Mouse (Mus musculus): ENCODE results near the gene Prlr. TPM values are rescaled to one million over a fixed set of nuclear protein-coding genes. Genes with fewer than 3 reads are reported as not detected.

Gene Prlr
- polyA plus RNA-seq, 1 experiment from 2014 or later = 5.4 TPM

DNA sequence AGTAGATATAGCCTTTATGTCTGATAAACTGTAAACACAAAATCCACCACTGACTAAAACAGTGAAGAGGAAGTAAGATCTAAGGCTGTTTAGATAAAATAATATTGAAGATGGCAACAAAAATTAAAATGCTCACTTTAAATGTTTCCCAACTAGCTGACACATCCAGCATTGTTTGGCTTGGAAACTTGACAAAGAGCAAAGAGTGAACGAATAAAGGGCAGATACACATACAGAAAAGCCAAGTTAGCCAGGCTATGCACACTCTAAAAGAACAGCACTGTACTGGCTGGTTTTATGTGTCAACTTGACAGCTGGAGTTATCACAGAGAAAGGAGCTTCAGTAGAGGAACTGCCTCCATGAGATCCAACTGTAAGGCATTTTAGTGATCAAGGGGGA lies 121.0 kb downstream of the Prlr start:
- H3K9me3 ChIP-seq (ENCODE audit: low read length) = no peaks in the 10 kb centered on the region
- H3K27me3 ChIP-seq (ENCODE audit: insufficient read depth, low read length) = no peaks in the 10 kb centered on the region
- WGBS = 58% methylated on average over 1 of the region's 1 CpGs
- no peaks in the 10 kb centered on the region for H3K36me3 ChIP-seq (ENCODE audit: insufficient read depth, low read length)
- ATAC-seq (ENCODE audit: low FRiP score, low TSS enrichment) = no peak
- H3K27ac ChIP-seq (ENCODE audit: low read length) = no peak overlapping the region
- no peaks in the 10 kb centered on the region for H3K4me1 ChIP-seq (ENCODE audit: insufficient read depth, low read length)
- no peak overlapping the region for H3K4me2 ChIP-seq (replicated peaks; ENCODE audit: low read depth, low read length)
- H3K4me3 ChIP-seq (ENCODE audit: low read length) = no peak overlapping the region
- H3K9ac ChIP-seq (replicated peaks; ENCODE audit: low read length) = no peak overlapping the region

DNA sequence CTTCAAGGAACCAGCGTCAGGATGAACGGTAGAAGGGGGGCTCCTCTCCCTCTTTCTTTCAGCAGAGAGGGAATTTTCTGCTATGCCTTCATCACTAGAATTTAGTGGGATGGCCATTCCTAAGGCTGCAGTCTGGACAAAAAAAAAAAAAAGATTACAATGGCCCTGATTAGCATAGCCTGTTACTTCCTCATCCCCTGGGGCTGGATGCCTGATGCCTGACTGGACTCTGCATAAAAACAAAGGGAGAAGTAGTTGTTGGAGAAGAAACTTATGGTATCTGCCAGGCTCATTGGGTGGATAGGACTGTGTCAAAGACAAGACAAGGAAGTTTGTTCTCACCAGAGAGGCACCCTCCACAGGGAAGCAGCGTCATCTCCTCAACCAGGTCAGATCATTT lies 122.4 kb downstream of the Prlr start:
- no peak overlapping the region for H3K9ac ChIP-seq (replicated peaks; ENCODE audit: low read length)
- no peak overlapping the region for H3K27ac ChIP-seq (ENCODE audit: low read length)
- H3K27me3 ChIP-seq (ENCODE audit: insufficient read depth, low read length) = no peaks in the 10 kb centered on the region
- ATAC-seq (ENCODE audit: low FRiP score, low TSS enrichment) = no peak
- H3K4me3 ChIP-seq (ENCODE audit: low read length) = no peak overlapping the region
- no peaks in the 10 kb centered on the region for H3K36me3 ChIP-seq (ENCODE audit: insufficient read depth, low read length)
- WGBS = 87% methylated on average over 3 of the region's 3 CpGs
- H3K9me3 ChIP-seq (ENCODE audit: low read length) = no peaks in the 10 kb centered on the region
- H3K4me1 ChIP-seq (ENCODE audit: insufficient read depth, low read length) = no peaks in the 10 kb centered on the region
- H3K4me2 ChIP-seq (replicated peaks; ENCODE audit: low read depth, low read length) = no peak overlapping the region

DNA sequence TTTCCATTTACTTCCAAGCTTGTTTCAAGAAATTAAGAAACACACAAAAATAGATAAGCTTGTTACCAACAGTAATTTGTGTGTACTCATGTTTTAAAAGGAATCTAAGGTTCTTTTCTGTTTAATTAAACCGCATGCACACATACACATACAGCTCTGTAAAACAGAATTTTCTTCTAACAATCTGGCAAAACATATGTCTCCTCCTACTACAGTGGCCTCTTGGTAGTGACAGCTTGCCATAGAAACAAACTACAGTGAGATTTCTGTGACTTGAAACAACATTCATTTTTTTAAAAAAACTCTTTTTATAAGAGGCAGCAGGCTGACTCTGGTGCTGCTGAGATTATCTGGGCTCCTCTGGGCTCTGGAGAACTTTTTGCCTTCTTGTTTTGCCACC lies 129.4 kb downstream of the Prlr start:
- WGBS = 97% methylated on average over 1 of the region's 1 CpGs
- H3K27me3 ChIP-seq (ENCODE audit: insufficient read depth, low read length) = no peaks in the 10 kb centered on the region
- H3K4me2 ChIP-seq (replicated peaks; ENCODE audit: low read depth, low read length) = no peak overlapping the region
- no peaks in the 10 kb centered on the region for H3K4me1 ChIP-seq (ENCODE audit: insufficient read depth, low read length)
- H3K9me3 ChIP-seq (ENCODE audit: low read length) = no peaks in the 10 kb centered on the region
- H3K36me3 ChIP-seq (ENCODE audit: insufficient read depth, low read length) = no peaks in the 10 kb centered on the region
- no peak overlapping the region for H3K9ac ChIP-seq (replicated peaks; ENCODE audit: low read length)
- H3K4me3 ChIP-seq (ENCODE audit: low read length) = no peak overlapping the region
- no peak for ATAC-seq (ENCODE audit: low FRiP score, low TSS enrichment)
- H3K27ac ChIP-seq (ENCODE audit: low read length) = no peak overlapping the region

DNA sequence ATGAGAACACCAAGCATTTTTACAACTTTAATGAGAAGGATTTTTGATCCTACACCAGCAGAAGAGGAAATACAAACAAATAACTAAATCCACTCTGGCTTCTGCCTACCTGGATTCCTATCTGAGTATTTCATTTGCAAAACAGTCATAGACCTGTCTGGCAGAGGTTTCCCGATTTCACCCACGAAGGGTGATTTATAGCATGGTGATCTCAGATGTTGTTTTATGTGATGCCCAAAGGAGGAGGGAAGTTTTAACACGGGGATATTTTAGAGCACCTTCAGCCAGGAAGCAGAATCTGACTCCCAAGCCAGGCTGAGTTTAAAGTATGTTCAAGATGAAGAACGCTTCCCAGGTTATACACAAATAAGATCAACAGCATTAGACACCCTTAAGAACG lies 134.8 kb downstream of the Prlr start:
- H3K4me1 ChIP-seq (ENCODE audit: insufficient read depth, low read length) = no peaks in the 10 kb centered on the region
- ATAC-seq (ENCODE audit: low FRiP score, low TSS enrichment) = no peak
- H3K36me3 ChIP-seq (ENCODE audit: insufficient read depth, low read length) = no peaks in the 10 kb centered on the region
- H3K9me3 ChIP-seq (ENCODE audit: low read length) = no peaks in the 10 kb centered on the region
- H3K27ac ChIP-seq (ENCODE audit: low read length) = no peak overlapping the region
- H3K4me3 ChIP-seq (ENCODE audit: low read length) = no peak overlapping the region
- no peaks in the 10 kb centered on the region for H3K27me3 ChIP-seq (ENCODE audit: insufficient read depth, low read length)
- no peak overlapping the region for H3K4me2 ChIP-seq (replicated peaks; ENCODE audit: low read depth, low read length)
- WGBS = 28% methylated on average over 5 of the region's 5 CpGs
- H3K9ac ChIP-seq (replicated peaks; ENCODE audit: low read length) = no peak overlapping the region

DNA sequence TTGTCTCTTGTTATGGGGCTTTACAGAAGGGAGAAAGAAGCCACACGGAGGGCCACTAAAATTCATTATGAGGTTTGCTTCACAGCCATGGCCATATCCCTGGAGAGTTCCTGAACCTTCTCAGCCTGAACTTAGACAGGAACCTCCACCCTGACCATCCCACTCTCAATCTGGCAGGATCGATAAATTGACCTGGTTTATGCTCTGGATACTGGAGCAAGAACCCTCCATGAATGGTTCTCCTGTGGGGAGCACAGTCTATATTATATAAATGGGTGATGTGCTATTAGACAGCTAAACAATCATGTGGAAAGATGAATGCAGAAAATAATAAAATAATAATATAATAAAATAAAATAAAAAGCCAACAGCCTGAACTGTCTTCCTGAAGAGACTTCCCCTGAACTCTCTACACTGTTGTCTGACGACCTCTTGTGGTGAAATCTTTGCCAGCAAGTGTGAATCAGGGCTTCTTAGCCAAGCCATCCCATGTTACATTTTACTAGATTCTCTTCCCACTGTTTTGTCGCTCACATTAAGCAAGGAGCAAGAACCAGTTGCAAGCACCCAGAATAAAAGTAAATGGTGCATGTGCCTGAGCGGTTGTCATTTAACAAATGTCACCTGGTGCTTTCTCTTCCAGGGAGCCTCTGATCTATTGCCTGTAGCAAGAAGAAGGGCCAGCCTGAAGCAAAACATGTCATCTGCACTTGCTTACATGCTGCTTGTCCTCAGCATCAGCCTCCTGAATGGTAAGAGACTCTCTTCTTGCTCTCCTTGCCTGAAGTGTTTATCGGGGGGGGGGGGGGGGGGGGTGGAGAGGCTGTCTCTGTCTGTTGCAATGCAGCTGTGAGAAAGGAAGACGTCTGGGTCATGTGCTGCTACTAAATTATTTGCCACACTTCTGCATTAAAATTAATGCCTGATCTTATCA lies 136.8 kb downstream of the Prlr start:
- Histone ChIP-seq H3K36me3 (ENCODE audit: insufficient read depth, low read length) (no peaks in the 10 kb centered on the region), H3K9me3 (ENCODE audit: low read length) (no peaks in the 10 kb centered on the region), H3K27ac (ENCODE audit: low read length) (no peak overlapping the region), H3K27me3 (ENCODE audit: insufficient read depth, low read length) (no peaks in the 10 kb centered on the region), H3K9ac (replicated peaks; ENCODE audit: low read length) (no peak overlapping the region), H3K4me3 (ENCODE audit: low read length) (no peak overlapping the region), H3K4me1 (ENCODE audit: insufficient read depth, low read length) (no peaks in the 10 kb centered on the region), H3K4me2 (replicated peaks; ENCODE audit: low read depth, low read length) (no peak overlapping the region; the same call in 1 of the 2 replicates)
- WGBS = 35% methylated on average over 7 of the region's 7 CpGs
- ATAC-seq (ENCODE audit: low FRiP score, low TSS enrichment) = peak; percentile 42; the same call in 1 of the 2 replicates

DNA sequence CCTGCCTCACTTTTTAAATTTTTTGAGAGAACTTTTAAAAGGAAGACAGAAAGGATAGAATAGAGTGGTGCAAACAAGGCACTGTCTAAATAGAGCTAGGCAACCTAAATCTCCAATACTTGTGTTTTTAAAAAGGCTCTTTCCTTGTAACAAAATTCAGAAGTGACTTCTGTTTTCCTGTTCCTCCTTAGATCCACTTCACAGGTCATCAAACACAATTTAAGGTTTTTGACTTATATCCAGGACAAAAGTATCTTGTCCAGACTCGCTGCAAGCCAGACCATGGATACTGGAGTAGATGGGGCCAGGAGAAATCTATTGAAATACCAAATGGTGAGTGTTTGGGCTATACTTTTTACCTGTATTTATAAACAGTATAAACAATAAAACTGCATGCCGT lies 148.0 kb downstream of the Prlr start, which contains the start of gene Gm21973:
TSS of gene Gm21973 (plus strand) at position 301 of the 400 bp plus-strand sequence.
- Histone ChIP-seq H3K27ac (ENCODE audit: low read length) (no peak within 1 kb of the TSS), H3K27me3 (ENCODE audit: insufficient read depth, low read length) (no peaks in the 10 kb centered on the region), H3K4me1 (ENCODE audit: insufficient read depth, low read length) (no peaks in the 10 kb centered on the region), H3K9me3 (ENCODE audit: low read length) (no peaks in the 10 kb centered on the region), H3K4me2 (replicated peaks; ENCODE audit: low read depth, low read length) (no peak within 1 kb of the TSS), H3K4me3 (ENCODE audit: low read length) (no peak within 1 kb of the TSS), H3K9ac (replicated peaks; ENCODE audit: low read length) (no peak within 1 kb of the TSS), H3K36me3 (ENCODE audit: insufficient read depth, low read length) (no peaks in the 10 kb centered on the region)
- no peak for ATAC-seq (ENCODE audit: low FRiP score, low TSS enrichment)
- WGBS = 84% methylated on average over 2 of the region's 2 CpGs

DNA sequence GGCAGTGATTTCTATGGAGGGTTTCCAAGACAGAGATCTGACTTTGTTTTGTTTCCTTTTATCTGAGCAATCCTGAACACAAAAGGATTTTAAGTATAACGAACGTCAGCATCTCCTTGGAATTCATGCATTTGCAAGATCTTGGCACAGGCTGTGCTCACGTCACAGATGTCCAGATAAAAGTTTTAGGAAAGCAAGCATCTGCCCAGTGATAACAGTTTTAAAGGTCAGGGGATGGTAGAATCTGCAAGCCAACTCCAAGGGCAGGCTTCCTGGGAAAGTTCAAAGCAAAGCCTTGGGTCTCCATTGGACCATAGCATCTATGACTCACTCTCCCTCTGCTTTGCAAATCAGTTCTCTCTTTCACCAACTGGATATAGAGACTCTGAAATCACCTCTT lies 153.6 kb downstream of the Prlr start:
- H3K27me3 ChIP-seq (ENCODE audit: insufficient read depth, low read length) = no peaks in the 10 kb centered on the region
- H3K4me3 ChIP-seq (ENCODE audit: low read length) = no peak overlapping the region
- 85% methylated on average over 3 of the region's 3 CpGs for WGBS
- H3K9me3 ChIP-seq (ENCODE audit: low read length) = no peaks in the 10 kb centered on the region
- ATAC-seq (ENCODE audit: low FRiP score, low TSS enrichment) = no peak
- no peaks in the 10 kb centered on the region for H3K36me3 ChIP-seq (ENCODE audit: insufficient read depth, low read length)
- no peak overlapping the region for H3K9ac ChIP-seq (replicated peaks; ENCODE audit: low read length)
- no peaks in the 10 kb centered on the region for H3K4me1 ChIP-seq (ENCODE audit: insufficient read depth, low read length)
- H3K27ac ChIP-seq (ENCODE audit: low read length) = no peak overlapping the region
- H3K4me2 ChIP-seq (replicated peaks; ENCODE audit: low read depth, low read length) = no peak overlapping the region

DNA sequence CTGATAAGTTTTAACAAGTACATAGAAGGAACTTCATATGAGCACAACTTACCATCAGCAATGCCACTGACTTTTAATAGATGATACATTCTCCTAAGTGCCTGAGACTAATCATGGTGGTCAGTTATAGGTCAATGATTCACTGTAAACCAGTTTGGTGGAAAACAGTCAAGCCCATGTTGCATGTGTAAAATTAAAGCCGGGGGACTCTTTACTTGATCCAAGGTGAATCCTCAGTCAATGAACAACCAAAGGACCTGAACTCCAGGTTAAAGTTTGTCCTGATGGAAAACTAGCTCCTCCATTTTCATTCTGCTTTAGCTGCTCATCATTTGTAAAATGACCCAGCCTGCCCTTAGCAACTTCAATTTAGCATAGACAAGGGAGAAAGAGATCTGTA lies 155.5 kb downstream of the Prlr start:
- no peaks in the 10 kb centered on the region for H3K36me3 ChIP-seq (ENCODE audit: insufficient read depth, low read length)
- no peaks in the 10 kb centered on the region for H3K9me3 ChIP-seq (ENCODE audit: low read length)
- H3K27ac ChIP-seq (ENCODE audit: low read length) = no peak overlapping the region
- H3K27me3 ChIP-seq (ENCODE audit: insufficient read depth, low read length) = no peaks in the 10 kb centered on the region
- no peak overlapping the region for H3K4me3 ChIP-seq (ENCODE audit: low read length)
- ATAC-seq (ENCODE audit: low FRiP score, low TSS enrichment) = peak; percentile 93
- no peak overlapping the region for H3K4me2 ChIP-seq (replicated peaks; ENCODE audit: low read depth, low read length)
- WGBS = 74% methylated on average over 1 of the region's 1 CpGs
- no peak overlapping the region for H3K9ac ChIP-seq (replicated peaks; ENCODE audit: low read length)
- H3K4me1 ChIP-seq (ENCODE audit: insufficient read depth, low read length) = no peaks in the 10 kb centered on the region

DNA sequence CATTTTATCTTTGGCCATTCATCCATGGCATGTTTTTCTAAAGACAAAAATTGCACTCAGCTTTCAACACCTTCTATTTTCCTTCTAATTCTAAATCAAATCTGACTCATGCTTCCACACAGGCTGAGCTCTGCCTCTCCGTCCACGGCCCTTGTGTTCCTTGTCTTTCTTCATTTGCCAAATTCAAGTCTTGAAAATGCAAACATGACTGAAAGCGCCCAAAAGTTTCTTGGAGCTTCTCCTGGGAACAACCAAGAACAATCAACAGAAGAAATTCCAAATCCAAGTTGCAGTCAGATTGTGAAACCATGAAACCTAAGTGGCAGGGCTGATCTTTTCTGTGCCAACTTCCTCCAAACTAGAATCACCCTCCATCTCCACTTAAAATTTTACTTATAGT lies 161.6 kb downstream of the Prlr start:
- no peak for ATAC-seq (ENCODE audit: low FRiP score, low TSS enrichment)
- no peaks in the 10 kb centered on the region for H3K9me3 ChIP-seq (ENCODE audit: low read length)
- no peak overlapping the region for H3K4me2 ChIP-seq (replicated peaks; ENCODE audit: low read depth, low read length)
- H3K4me3 ChIP-seq (ENCODE audit: low read length) = no peak overlapping the region
- H3K27me3 ChIP-seq (ENCODE audit: insufficient read depth, low read length) = no peaks in the 10 kb centered on the region
- no peak overlapping the region for H3K9ac ChIP-seq (replicated peaks; ENCODE audit: low read length)
- WGBS = 79% methylated on average over 3 of the region's 3 CpGs
- no peak overlapping the region for H3K27ac ChIP-seq (ENCODE audit: low read length)
- H3K36me3 ChIP-seq (ENCODE audit: insufficient read depth, low read length) = no peaks in the 10 kb centered on the region
- H3K4me1 ChIP-seq (ENCODE audit: insufficient read depth, low read length) = no peaks in the 10 kb centered on the region

DNA sequence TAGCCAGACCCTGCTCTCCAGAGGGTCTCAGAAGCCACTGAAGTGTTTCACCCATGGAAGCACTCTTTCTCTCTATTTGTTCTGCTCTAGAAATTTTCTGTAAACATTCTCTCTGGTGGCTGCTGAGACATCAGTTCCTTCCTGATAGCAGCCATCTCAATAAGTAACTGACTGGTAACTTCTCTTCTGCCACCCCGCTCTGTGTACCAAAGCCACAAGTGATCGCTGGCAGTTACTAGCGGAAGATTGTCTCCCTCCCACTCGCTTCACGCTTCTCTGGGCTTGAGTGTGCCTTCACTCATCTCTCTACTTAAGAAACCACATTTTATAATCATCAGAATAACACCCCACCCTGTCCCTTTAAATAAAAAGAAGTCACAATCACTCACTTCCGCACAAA lies 170.0 kb downstream of the Prlr start:
- Histone ChIP-seq H3K4me3 (ENCODE audit: low read length) (no peak overlapping the region), H3K9me3 (ENCODE audit: low read length) (no peaks in the 10 kb centered on the region), H3K27me3 (ENCODE audit: insufficient read depth, low read length) (no peaks in the 10 kb centered on the region), H3K4me1 (ENCODE audit: insufficient read depth, low read length) (no peaks in the 10 kb centered on the region), H3K36me3 (ENCODE audit: insufficient read depth, low read length) (no peaks in the 10 kb centered on the region), H3K9ac (replicated peaks; ENCODE audit: low read length) (no peak overlapping the region), H3K4me2 (replicated peaks; ENCODE audit: low read depth, low read length) (no peak overlapping the region), H3K27ac (ENCODE audit: low read length) (peak overlapping the region; percentile 68)
- ATAC-seq (ENCODE audit: low FRiP score, low TSS enrichment) = peak; percentile 85
- WGBS = 55% methylated on average over 6 of the region's 6 CpGs

Measured in kidney, embryonic 16.5 days (tissue).